Mouse (Mus musculus): Measurements from ENCODE around the gene Tyro3. TPM values are rescaled to one million over a fixed set of nuclear protein-coding genes. Genes with fewer than 3 reads are reported as not detected.

Gene Tyro3
- polyA plus RNA-seq, 2 experiments from 2014 or later, result 1.1 to 1.3 TPM

GRCm38 (mm10) chr2:119864484-119864883 is 67.0 kb downstream of the Tyro3 start:
- ATAC-seq, result no peak

Other genes starting within 250 kb of the Tyro3 start
- gene Nusap1, start 179.4 kb upstream of the Tyro3 start, polyA plus RNA-seq (2017; shearing (Covaris generic)), result 10 to 100 TPM in 1 of 2 experiments, 1 to 10 TPM in 1; 7.6 to 15.0 TPM
- 1 to 10 TPM; 2.6 to 4.6 TPM for gene Oip5, start 179.3 kb upstream of the Tyro3 start, polyA plus RNA-seq (2017; shearing (Covaris generic))
- 10 to 100 TPM; 29.4 to 37.0 TPM for gene Ndufaf1, start 134.9 kb upstream of the Tyro3 start, polyA plus RNA-seq (2017; shearing (Covaris generic))
- 10 to 100 TPM; 26.8 to 45.0 TPM for gene Rtf1, start 122.7 kb upstream of the Tyro3 start, polyA plus RNA-seq (2017; shearing (Covaris generic))
- gene Itpka, start 55.4 kb upstream of the Tyro3 start, polyA plus RNA-seq (2017; shearing (Covaris generic)), result under 1 TPM in 1 of 2 experiments, not detected in 1; 0.30 TPM
- gene Ltk, start 37.3 kb upstream of the Tyro3 start, polyA plus RNA-seq (2017; shearing (Covaris generic)), result not detected
- gene Rpap1, start 10.2 kb upstream of the Tyro3 start, polyA plus RNA-seq (2017; shearing (Covaris generic)), result 10 to 100 TPM; 15.7 to 34.0 TPM
- 10 to 100 TPM; 36.8 to 43.7 TPM for gene Mga, start 99.5 kb downstream of the Tyro3 start, polyA plus RNA-seq (2017; shearing (Covaris generic))
- gene Mapkbp1, start 175.0 kb downstream of the Tyro3 start, polyA plus RNA-seq (2017; shearing (Covaris generic)), result 1 to 10 TPM; 2.4 to 2.9 TPM
- gene Jmjd7, start 229.8 kb downstream of the Tyro3 start, polyA plus RNA-seq (2017; shearing (Covaris generic)), result 10 to 100 TPM; 24.3 to 28.4 TPM
- gene Gm28042, start 229.8 kb downstream of the Tyro3 start, polyA plus RNA-seq (2017; shearing (Covaris generic)), result 1 to 10 TPM; 2.5 to 2.9 TPM
- gene Pla2g4b, start 235.7 kb downstream of the Tyro3 start, polyA plus RNA-seq (2017; shearing (Covaris generic)), result 1 to 10 TPM; 1.3 to 2.2 TPM

All from CD4-positive, CD25-positive, alpha-beta regulatory T cell, adult 4 months (primary cell).